Mouse (Mus musculus): Measurements from ENCODE around the gene Pcdh15. TPM values are rescaled to one million over a fixed set of nuclear protein-coding genes. Genes with fewer than 3 reads are reported as not detected.
A peak's percentile ranks its signal among the peaks of the same experiment; 100 is the strongest.

Pcdh15 gene
- polyA plus RNA-seq, 1 experiment from 2014 or later = 0.68 TPM

DNA sequence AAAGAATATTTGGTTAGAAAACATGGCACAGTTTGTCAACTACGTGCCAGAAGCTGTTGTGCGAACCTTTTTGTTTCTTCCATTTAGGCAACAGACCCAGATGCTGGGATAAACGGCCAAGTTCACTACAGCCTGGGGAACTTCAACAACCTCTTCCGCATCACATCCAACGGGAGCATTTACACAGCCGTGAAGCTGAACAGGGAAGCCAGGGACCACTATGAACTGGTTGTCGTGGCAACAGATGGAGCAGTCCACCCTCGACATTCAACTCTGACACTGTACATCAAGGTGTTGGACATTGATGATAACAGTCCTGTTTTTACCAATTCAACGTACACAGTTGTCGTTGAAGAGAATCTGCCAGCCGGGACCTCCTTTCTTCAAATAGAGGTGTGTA is 1350.9 kb downstream of the Pcdh15 start:
- Histone ChIP-seq H3K4me1 (replicated peaks; ENCODE audit: control insufficient read depth, insufficient read depth) (no peaks in the 10 kb centered on the region), H3K4me3 (ENCODE audit: low read depth, low read length) (no peak overlapping the region), H3K27me3 (ENCODE audit: control insufficient read depth, insufficient read depth, low read length) (no peaks in the 10 kb centered on the region), H3K4me2 (replicated peaks; ENCODE audit: low read depth) (no peak overlapping the region), H3K27ac (replicated peaks) (no peak overlapping the region), H3K9me3 (ENCODE audit: control insufficient read depth, low read length) (no peaks in the 10 kb centered on the region), H3K36me3 (ENCODE audit: control insufficient read depth, insufficient read depth, low read length) (no peaks in the 10 kb centered on the region), H3K9ac (ENCODE audit: low read length) (no peak overlapping the region)
- DNase-seq (ENCODE audit: low spot score) (no peak), ATAC-seq (ENCODE audit: low FRiP score, low TSS enrichment) (no peak)
- 79% methylated on average over 11 of the region's 11 CpGs for WGBS
- no peak for TF ChIP-seq CTCF (IDR thresholded peaks at IDR 0.05; ENCODE audit: low read depth)
- TF ChIP-seq EP300 (optimal IDR thresholded peaks at IDR 0.05) = no peak

DNA sequence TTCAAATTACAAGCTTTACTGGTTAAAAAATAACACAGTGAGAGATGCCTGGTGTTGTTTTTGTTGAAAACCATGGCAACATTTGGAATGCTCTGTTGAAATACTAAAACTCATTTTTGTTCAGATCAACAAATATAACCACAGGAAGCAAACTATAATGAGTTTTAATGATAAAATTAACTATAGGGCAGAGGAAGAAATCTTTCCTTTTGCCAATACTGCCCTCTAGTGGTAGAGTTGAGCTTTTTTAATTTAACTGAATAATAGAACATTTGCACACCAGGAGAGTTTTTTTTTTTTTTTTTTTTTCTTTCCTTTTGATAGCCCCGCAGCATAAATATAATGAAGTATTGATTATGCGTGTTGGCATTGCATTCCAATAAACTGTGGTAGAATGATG is 1364.8 kb downstream of the Pcdh15 start:
- no peak for ATAC-seq (ENCODE audit: low FRiP score, low TSS enrichment)
- TF ChIP-seq CTCF (IDR thresholded peaks at IDR 0.05; ENCODE audit: low read depth) (peak; percentile 72), EP300 (optimal IDR thresholded peaks at IDR 0.05) (no peak)
- no peak overlapping the region for H3K4me3 ChIP-seq (ENCODE audit: low read depth, low read length)
- no peak overlapping the region for H3K27ac ChIP-seq (replicated peaks)
- no peaks in the 10 kb centered on the region for H3K9me3 ChIP-seq (ENCODE audit: control insufficient read depth, low read length)
- H3K27me3 ChIP-seq (ENCODE audit: control insufficient read depth, insufficient read depth, low read length) = no peaks in the 10 kb centered on the region
- H3K4me1 ChIP-seq (replicated peaks; ENCODE audit: control insufficient read depth, insufficient read depth) = no peaks in the 10 kb centered on the region
- no peak overlapping the region for H3K9ac ChIP-seq (ENCODE audit: low read length)
- DNase-seq (ENCODE audit: low spot score) = no peak
- H3K36me3 ChIP-seq (ENCODE audit: control insufficient read depth, insufficient read depth, low read length) = no peaks in the 10 kb centered on the region
- H3K4me2 ChIP-seq (replicated peaks; ENCODE audit: low read depth) = no peak overlapping the region
- WGBS = 16% methylated on average over 2 of the region's 2 CpGs

DNA sequence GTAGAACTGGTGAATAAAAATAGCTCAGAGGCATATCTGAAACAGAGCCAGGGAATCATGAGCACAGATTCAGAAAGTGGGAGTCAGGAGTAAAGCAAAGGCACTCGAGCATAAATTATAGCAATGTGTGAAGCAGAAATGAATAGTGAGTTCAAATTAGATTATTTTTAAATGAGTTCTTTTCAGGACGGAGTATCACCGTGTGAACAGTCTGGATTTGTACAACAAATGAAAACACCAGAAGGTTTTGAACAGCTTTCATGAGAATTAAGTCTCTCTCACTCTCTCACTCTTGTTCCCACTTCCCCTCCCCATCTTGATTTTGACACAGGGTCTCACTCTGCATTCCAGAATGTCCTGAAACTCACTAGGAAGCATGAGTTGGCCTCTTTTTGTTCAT is 1381.6 kb downstream of the Pcdh15 start:
- H3K27me3 ChIP-seq (ENCODE audit: control insufficient read depth, insufficient read depth, low read length) = no peaks in the 10 kb centered on the region
- H3K9ac ChIP-seq (ENCODE audit: low read length) = no peak overlapping the region
- no peak overlapping the region for H3K4me2 ChIP-seq (replicated peaks; ENCODE audit: low read depth)
- no peak for DNase-seq (ENCODE audit: low spot score)
- H3K9me3 ChIP-seq (ENCODE audit: control insufficient read depth, low read length) = no peaks in the 10 kb centered on the region
- no peak overlapping the region for H3K4me3 ChIP-seq (ENCODE audit: low read depth, low read length)
- WGBS = 77% methylated on average over 3 of the region's 3 CpGs
- H3K36me3 ChIP-seq (ENCODE audit: control insufficient read depth, insufficient read depth, low read length) = no peaks in the 10 kb centered on the region
- no peak for ATAC-seq (ENCODE audit: low FRiP score, low TSS enrichment)
- TF ChIP-seq EP300 (optimal IDR thresholded peaks at IDR 0.05) = no peak
- TF ChIP-seq CTCF (IDR thresholded peaks at IDR 0.05; ENCODE audit: low read depth) = no peak
- H3K4me1 ChIP-seq (replicated peaks; ENCODE audit: control insufficient read depth, insufficient read depth) = no peaks in the 10 kb centered on the region
- H3K27ac ChIP-seq (replicated peaks) = no peak overlapping the region

DNA sequence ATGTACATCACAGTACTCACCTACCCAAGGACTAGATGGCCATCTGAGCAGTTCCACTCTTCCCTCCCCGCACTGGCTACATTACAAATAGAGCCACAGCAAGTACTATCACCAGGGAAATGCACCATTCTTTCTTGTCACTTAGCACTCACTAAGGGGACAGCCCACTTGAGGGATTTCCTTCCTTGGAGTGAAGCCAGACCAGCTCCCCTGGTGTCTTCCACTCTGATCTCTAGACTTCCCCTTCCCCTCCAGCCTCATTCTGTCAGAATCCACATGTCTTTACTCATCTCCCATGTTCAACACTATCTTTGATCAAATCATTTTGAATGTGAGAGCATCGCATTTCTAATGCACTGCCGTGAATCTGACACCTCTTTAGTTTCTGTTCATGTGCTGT is 1413.2 kb downstream of the Pcdh15 start:
- TF ChIP-seq EP300 (optimal IDR thresholded peaks at IDR 0.05) (no peak), CTCF (IDR thresholded peaks at IDR 0.05; ENCODE audit: low read depth) (no peak)
- Histone ChIP-seq H3K4me2 (replicated peaks; ENCODE audit: low read depth) (no peak overlapping the region), H3K9ac (ENCODE audit: low read length) (no peak overlapping the region), H3K9me3 (ENCODE audit: control insufficient read depth, low read length) (no peaks in the 10 kb centered on the region), H3K4me3 (ENCODE audit: low read depth, low read length) (no peak overlapping the region), H3K27me3 (ENCODE audit: control insufficient read depth, insufficient read depth, low read length) (no peaks in the 10 kb centered on the region), H3K36me3 (ENCODE audit: control insufficient read depth, insufficient read depth, low read length) (no peaks in the 10 kb centered on the region), H3K27ac (replicated peaks) (no peak overlapping the region), H3K4me1 (replicated peaks; ENCODE audit: control insufficient read depth, insufficient read depth) (no peaks in the 10 kb centered on the region)
- DNase-seq (ENCODE audit: low spot score) = no peak
- no peak for ATAC-seq (ENCODE audit: low FRiP score, low TSS enrichment)
- WGBS = 73% methylated on average over 3 of the region's 3 CpGs

DNA sequence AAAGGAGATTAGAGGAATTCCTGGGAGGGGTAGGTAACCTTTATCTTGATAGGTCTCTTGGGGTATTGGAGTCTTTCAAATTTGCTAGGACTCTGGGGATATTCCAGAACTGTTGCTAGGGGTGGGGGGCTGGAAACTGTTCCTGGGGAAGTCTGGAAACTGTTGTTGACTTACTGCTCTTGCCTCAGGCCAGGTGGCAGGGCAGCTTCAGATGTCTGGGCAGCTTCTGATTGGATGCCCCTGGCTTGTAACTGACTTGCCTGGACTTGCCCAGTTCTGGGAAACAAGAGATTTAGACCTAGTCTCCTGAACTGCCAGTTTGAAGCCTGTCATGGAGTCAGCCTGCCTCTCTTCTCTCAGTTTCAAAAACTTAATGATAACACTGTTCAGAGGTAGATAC is 1414.6 kb downstream of the Pcdh15 start:
- Histone ChIP-seq H3K9ac (ENCODE audit: low read length) (no peak overlapping the region), H3K4me1 (replicated peaks; ENCODE audit: control insufficient read depth, insufficient read depth) (no peaks in the 10 kb centered on the region), H3K9me3 (ENCODE audit: control insufficient read depth, low read length) (no peaks in the 10 kb centered on the region), H3K27me3 (ENCODE audit: control insufficient read depth, insufficient read depth, low read length) (no peaks in the 10 kb centered on the region), H3K36me3 (ENCODE audit: control insufficient read depth, insufficient read depth, low read length) (no peaks in the 10 kb centered on the region), H3K27ac (replicated peaks) (no peak overlapping the region), H3K4me3 (ENCODE audit: low read depth, low read length) (no peak overlapping the region), H3K4me2 (replicated peaks; ENCODE audit: low read depth) (no peak overlapping the region)
- DNase-seq (ENCODE audit: low spot score) = no peak
- no peak for ATAC-seq (ENCODE audit: low FRiP score, low TSS enrichment)
- TF ChIP-seq EP300 (optimal IDR thresholded peaks at IDR 0.05) (no peak), CTCF (IDR thresholded peaks at IDR 0.05; ENCODE audit: low read depth) (no peak)

DNA sequence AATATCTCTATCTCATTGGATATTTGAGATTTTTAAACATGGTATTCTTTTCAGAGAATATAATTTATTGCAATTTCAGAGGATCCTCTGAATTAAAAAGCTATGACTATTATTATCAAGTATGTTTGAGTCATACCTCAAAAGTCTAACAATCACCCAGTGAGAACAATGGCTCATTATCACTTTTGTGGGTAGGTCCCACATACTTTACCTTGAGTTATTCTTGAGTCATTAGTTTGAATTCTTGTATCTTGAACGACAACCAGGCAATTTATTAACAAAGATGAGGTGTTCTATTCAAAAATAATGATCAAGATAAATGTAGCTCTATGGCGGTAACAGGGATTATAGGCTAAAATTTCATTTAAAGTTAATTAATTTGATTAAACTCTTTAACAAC is 1439.2 kb downstream of the Pcdh15 start:
- DNase-seq (ENCODE audit: low spot score) = no peak
- Histone ChIP-seq H3K9me3 (ENCODE audit: control insufficient read depth, low read length) (no peaks in the 10 kb centered on the region), H3K9ac (ENCODE audit: low read length) (no peak overlapping the region), H3K4me3 (ENCODE audit: low read depth, low read length) (no peak overlapping the region), H3K27ac (replicated peaks) (no peak overlapping the region), H3K36me3 (ENCODE audit: control insufficient read depth, insufficient read depth, low read length) (no peaks in the 10 kb centered on the region), H3K4me1 (replicated peaks; ENCODE audit: control insufficient read depth, insufficient read depth) (no peaks in the 10 kb centered on the region), H3K27me3 (ENCODE audit: control insufficient read depth, insufficient read depth, low read length) (no peaks in the 10 kb centered on the region), H3K4me2 (replicated peaks; ENCODE audit: low read depth) (no peak overlapping the region)
- TF ChIP-seq EP300 (optimal IDR thresholded peaks at IDR 0.05) (no peak), CTCF (IDR thresholded peaks at IDR 0.05; ENCODE audit: low read depth) (no peak)
- WGBS = 73% methylated on average over 2 of the region's 2 CpGs
- no peak for ATAC-seq (ENCODE audit: low FRiP score, low TSS enrichment)
